Mouse (Mus musculus) brain, embryonic 14.5 days (tissue): Measurements from ENCODE around the gene Ccr1.

ENCODE experiments used
- CTCF ChIP-seq: fragments of 200-500 bp; IDR thresholded peaks from 2 replicates; pipeline ENCODE4 v1.5.1; 2012; ENCODE audit warnings: inconsistent platforms, mild to moderate bottlenecking, moderate library complexity, borderline replicate concordance; ENCODE audit not compliant: insufficient read depth, insufficient read length; ENCODE audit errors: extremely low read depth
- POLR2A ChIP-seq: fragments of 200-500 bp; IDR thresholded peaks from 2 replicates; pipeline ENCODE4 v1.6.1; 2012; ENCODE audit warnings: mild to moderate bottlenecking, inconsistent platforms, borderline replicate concordance; ENCODE audit not compliant: poor library complexity, insufficient read depth, insufficient read length, severe bottlenecking; ENCODE audit errors: extremely low read depth

GRCm38 (mm10) chr9:123968290-123968912, at the start of gene Ccr1:
- TF ChIP-seq CTCF = no peak
- no peak for TF ChIP-seq POLR2A
